Mouse (Mus musculus) olfactory bulb, adult 2 months (tissue): ENCODE measurements around the gene Leng8.

Experiments used
- CTCF ChIP-seq: fragments of 200-500 bp; IDR thresholded peaks from 2 replicates; pipeline ENCODE4 v1.5.1; 2012; ENCODE audit warnings: low read depth, mild to moderate bottlenecking, low read length, moderate library complexity; ENCODE audit not compliant: insufficient read depth
- POLR2A ChIP-seq: fragments of 200-500 bp; IDR thresholded peaks from 2 replicates; pipeline ENCODE4 v1.6.1; 2012; ENCODE audit warnings: mild to moderate bottlenecking, low read depth, low read length, moderate library complexity; ENCODE audit not compliant: insufficient read depth

- TF ChIP-seq POLR2A = no peak
- no peak for TF ChIP-seq CTCF
These were observed 6.7 kb downstream of the Leng8 start for GRCm38 (mm10) chr7:4143506-4143905.
